Mouse (Mus musculus) liver, postnatal 0 days (tissue): Measurements from ENCODE around the gene Serping1.

Source experiments
- CTCF ChIP-seq: sonication (generic); IDR thresholded peaks from 2 replicates; pipeline ENCODE4 v1.5.1; 2016; ENCODE audit warnings: antibody characterized with exemption, low read depth
- EP300 ChIP-seq: IDR thresholded peaks from 2 replicates; pipeline ENCODE4 v1.6.1; 2016; ENCODE audit warnings: antibody characterized with exemption, low read depth, mild to moderate bottlenecking

DNA sequence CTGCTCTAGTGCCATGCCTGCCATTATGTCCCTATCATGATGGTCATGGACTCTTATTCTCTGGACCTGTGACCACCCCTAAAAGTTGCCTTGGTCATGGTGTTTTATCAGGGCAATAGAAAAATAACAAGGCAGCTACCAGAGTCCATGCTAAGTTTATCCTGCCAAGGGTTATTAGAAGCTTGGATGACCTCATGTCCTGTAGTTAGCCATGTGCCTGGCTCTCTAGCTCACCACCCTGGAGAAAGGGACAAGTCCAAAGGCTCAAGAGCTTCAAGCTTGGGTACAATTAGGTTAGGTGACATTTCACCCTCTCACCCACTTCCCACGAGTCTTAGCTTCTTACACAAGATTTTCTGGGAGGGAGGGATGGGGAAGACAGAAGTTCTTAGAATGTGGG is 12.4 kb downstream of the Serping1 start:
- TF ChIP-seq CTCF = no peak
- TF ChIP-seq EP300 = no peak
